ENCODE assay signal across 8 mouse cellular contexts in genomic region chr13:9191172-9192140, GRCm38 (mm10).
DNase-seq lines count a peak whose midpoint lies in the region.

No protein-coding gene starts in this region.

- peak; percentile 30 for DNase-seq in embryo, embryonic 10.5 days (ENCODE audit: low spot score)
- DNase-seq in embryo, embryonic 9.5 days (ENCODE audit: extremely low spot score) = no peak
- peak; percentile 99 for DNase-seq in 3T3-L1 (ENCODE audit: low read depth, low spot score)
- DNase-seq in cerebellum, postnatal 10 days = peak; percentile 24 to 33
- peak; percentile 51 to 70 for DNase-seq in heart, adult 18-20 months
- peak; percentile 72 to 82 for DNase-seq in layer of hippocampus, adult 8-10 months (ENCODE audit: low spot score in 2 of 2)
- peak; percentile 54 for DNase-seq in lung, postnatal 36 days
- DNase-seq in urinary bladder, postnatal 4 days (ENCODE audit: low spot score in 2 of 2) = peak; percentile 18 to 56
